17 mouse cellular contexts compared by ENCODE assay signal in genomic region chr11:113190520-113190919, GRCm38 (mm10).
DNase-seq lines count a peak whose midpoint lies in the region; ATAC-seq lines count a peak whose summit lies in the region.
"Had no signal": no experiment of that assay in that cellular context is flagged by ENCODE, and none has a peak within 500 bp of the region (broad histone marks: within the 10 kb centered on the region; RNA-seq: fewer than 3 reads in every experiment).

No protein-coding gene starts in this region.

- ATAC-seq in hindbrain, embryonic 12.5 days (ENCODE audit: low FRiP score) = no peak
- ATAC-seq in hindbrain, embryonic 16.5 days = no peak
- peak; percentile 84 for ATAC-seq in activated CD4-positive, CD25-positive, alpha-beta regulatory T cell, adult 4 months
- no peak for ATAC-seq in neural tube, embryonic 15.5 days (ENCODE audit: low FRiP score)

- no peaks in the 10 kb centered on the region for H3K36me3 ChIP-seq in hindbrain, embryonic 12.5 days
- no peaks in the 10 kb centered on the region for H3K36me3 ChIP-seq in hindbrain, embryonic 16.5 days (ENCODE audit: control insufficient read depth, insufficient read depth, low read length)
- H3K36me3 ChIP-seq in neural tube, embryonic 15.5 days = no peaks in the 10 kb centered on the region
- H3K36me3 ChIP-seq: liver, embryonic 13.5 days had no signal

- WGBS in hindbrain, embryonic 12.5 days = 80% methylated on average over 4 of the region's 4 CpGs
- 77% methylated on average over 4 of the region's 4 CpGs for WGBS in hindbrain, embryonic 16.5 days
- 74% methylated on average over 4 of the region's 4 CpGs for WGBS in neural tube, embryonic 15.5 days

- peak; percentile 43 to 65 for DNase-seq in CD8-positive naive resting alpha-beta T cell, adult 2 months (ENCODE audit: low read depth in 2 of 2, low spot score in 2 of 2)
- peak; percentile 90 for DNase-seq in naive thymus-derived CD4-positive, alpha-beta T cell, adult 2 months (ENCODE audit: low read depth)
- no peak for DNase-seq in layer of hippocampus, adult 9-10 months (ENCODE audit: low spot score)
- DNase-seq: adrenal gland, postnatal 10 days; cerebellum, adult 9-10 months; heart, postnatal 10 days; kidney, adult 18-20 months; liver, embryonic 13.5 days; lung, embryonic 14.5 days; lung, postnatal 36 days had no signal

- H3K4me1 ChIP-seq in hindbrain, embryonic 12.5 days = peaks cover 68% of the 10 kb centered on the region
- peaks cover 4% of the 10 kb centered on the region for H3K4me1 ChIP-seq in hindbrain, embryonic 16.5 days (ENCODE audit: control insufficient read depth, insufficient read depth, low read depth, low read length)
- peaks cover 21% of the 10 kb centered on the region for H3K4me1 ChIP-seq in neural tube, embryonic 15.5 days
- H3K4me1 ChIP-seq: liver, embryonic 13.5 days had no signal

- no peak overlapping the region for H3K4me3 ChIP-seq in hindbrain, embryonic 12.5 days
- no peak overlapping the region for H3K4me3 ChIP-seq in hindbrain, embryonic 16.5 days (ENCODE audit: low read length)
- no peak overlapping the region for H3K4me3 ChIP-seq in neural tube, embryonic 15.5 days (replicated peaks)
- H3K4me3 ChIP-seq: liver, embryonic 13.5 days had no signal

- no peak overlapping the region; the same call in 1 of the 2 replicates for H3K9ac ChIP-seq in hindbrain, embryonic 12.5 days
- no peak overlapping the region for H3K9ac ChIP-seq in hindbrain, embryonic 16.5 days (ENCODE audit: low read depth, low read length)
- H3K9ac ChIP-seq in neural tube, embryonic 15.5 days (replicated peaks) = no peak overlapping the region
- H3K9ac ChIP-seq: hindbrain, embryonic 14.5 days; liver, embryonic 13.5 days; lung, embryonic 14.5 days had no signal

- H3K4me2 ChIP-seq in hindbrain, embryonic 12.5 days (replicated peaks) = no peak overlapping the region
- H3K4me2 ChIP-seq in hindbrain, embryonic 16.5 days (ENCODE audit: low read length) = no peak overlapping the region
- H3K4me2 ChIP-seq in neural tube, embryonic 15.5 days = no peak overlapping the region
- H3K4me2 ChIP-seq: heart, embryonic 11.5 days; hindbrain, embryonic 14.5 days; liver, embryonic 13.5 days; lung, embryonic 14.5 days had no signal

- H3K9me3 ChIP-seq in hindbrain, embryonic 12.5 days (replicated peaks) = no peaks in the 10 kb centered on the region
- no peaks in the 10 kb centered on the region for H3K9me3 ChIP-seq in hindbrain, embryonic 16.5 days (ENCODE audit: control insufficient read depth, low read length)
- no peaks in the 10 kb centered on the region for H3K9me3 ChIP-seq in neural tube, embryonic 15.5 days (replicated peaks)
- H3K9me3 ChIP-seq: liver, embryonic 13.5 days had no signal

- H3K27me3 ChIP-seq in hindbrain, embryonic 12.5 days = peaks cover 6% of the 10 kb centered on the region; the same call in 1 of the 2 replicates
- no peaks in the 10 kb centered on the region for H3K27me3 ChIP-seq in hindbrain, embryonic 16.5 days (replicated peaks; ENCODE audit: control insufficient read depth, insufficient read depth, low read length)
- no peaks in the 10 kb centered on the region for H3K27me3 ChIP-seq in neural tube, embryonic 15.5 days (replicated peaks)

- 0 out of 2 replicates have a peak overlapping the region, but pooled peaks have one; percentile 89 for H3K27ac ChIP-seq in hindbrain, embryonic 12.5 days
- H3K27ac ChIP-seq in hindbrain, embryonic 16.5 days (ENCODE audit: low read depth, low read length) = no peak overlapping the region
- no peak overlapping the region for H3K27ac ChIP-seq in neural tube, embryonic 15.5 days (replicated peaks)
- H3K27ac ChIP-seq: hindbrain, embryonic 14.5 days; kidney, postnatal 0 days; liver, embryonic 13.5 days had no signal
